Mouse (Mus musculus) c-Kit-positive CD71-positive TER-119-negative erythroid progenitor cells, embryonic 14.5 days (primary cell): Measurements from ENCODE around the gene Crip2.

Experiments
- DNase-seq: peaks from one replicate; pipeline ENCODE4 v3.0.0-alpha.2; 2013; ENCODE audit warnings: low read depth

The Crip2 gene

DNA sequence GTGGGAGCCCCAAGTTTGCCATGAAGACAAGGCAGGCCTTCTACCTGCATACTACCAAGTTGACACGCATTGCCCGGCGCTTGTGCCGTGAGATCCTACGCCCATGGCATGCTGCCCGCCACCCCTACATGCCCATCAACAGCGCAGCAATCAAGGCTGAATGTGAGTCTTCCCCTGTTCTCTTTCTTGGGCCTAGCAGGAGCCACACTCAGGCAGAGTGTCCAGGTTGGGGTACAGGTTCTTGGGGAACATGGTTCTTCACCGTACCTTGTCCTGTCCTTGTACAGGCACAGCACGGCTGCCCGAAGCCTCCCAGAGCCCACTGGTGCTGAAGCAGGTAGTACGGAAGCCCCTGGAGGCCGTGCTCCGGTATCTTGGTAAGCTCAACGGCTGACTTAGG, 8.4 kb upstream of the Crip2 start:
- no peak for DNase-seq

DNA sequence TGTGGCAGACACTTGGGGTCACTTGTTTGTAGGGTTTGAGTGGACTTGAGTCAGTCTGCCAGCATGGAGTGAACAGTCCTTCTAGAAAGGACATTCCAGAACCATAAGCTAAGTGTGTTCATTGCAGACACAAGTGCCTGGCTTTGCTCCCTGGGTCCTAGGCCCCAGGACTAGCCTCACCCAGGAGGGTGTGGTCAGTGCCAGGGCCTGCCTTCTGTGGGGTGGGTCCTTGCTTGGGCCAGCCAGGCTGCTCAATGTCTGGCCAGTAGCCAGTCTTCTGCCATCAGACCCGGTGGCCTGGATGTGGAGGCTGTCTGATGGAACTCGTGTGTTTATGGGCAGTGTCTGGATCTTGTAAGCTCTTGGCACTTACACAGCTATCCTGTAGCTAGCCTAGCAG, 7.5 kb upstream of the Crip2 start:
- no peak for DNase-seq

DNA sequence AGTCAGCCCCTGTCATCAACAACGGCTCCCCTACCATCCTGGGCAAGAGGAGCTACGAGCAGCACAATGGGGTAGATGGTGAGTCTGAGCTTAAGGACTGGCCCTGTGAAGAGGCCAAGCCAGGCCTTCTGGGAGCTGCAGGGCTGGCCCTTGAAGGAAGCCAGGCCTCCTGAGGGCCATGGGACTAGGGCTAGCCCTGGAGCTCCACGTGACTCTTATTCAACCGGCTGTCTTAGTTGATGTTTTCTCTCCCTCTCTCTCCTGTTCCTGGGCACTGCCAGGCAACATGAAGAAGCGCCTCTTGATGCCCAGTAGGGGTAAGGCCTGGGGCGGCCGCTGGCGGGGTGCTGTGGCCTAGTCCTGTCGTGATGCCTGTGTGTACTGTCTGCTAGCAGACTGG, 6.8 kb upstream of the Crip2 start:
- no peak for DNase-seq

DNA sequence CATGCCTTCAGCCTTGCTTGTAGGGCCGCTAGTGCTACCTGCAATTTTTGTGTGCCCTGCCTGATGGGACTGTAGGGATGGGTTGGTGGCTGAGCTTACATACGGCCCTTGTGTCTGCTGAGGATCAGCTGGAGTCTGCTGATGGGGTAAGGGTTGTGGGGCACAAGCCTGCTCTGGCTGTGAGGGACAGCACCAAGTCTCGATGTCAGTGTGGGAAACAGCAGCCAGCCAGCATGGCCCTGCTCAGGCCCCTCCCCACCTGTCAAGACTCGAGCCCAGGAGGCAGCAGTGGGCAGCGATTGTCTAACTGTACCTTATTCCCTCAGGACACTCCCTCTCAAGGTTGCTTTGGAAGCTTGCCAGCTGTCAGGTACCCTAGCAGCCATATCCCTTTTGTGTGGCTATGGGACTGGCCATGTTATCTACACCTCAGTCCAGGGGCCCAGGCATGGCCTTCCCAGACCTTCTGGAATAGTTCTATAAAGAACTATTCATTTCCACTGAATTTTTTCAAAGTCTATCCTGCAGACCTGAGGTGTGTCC, 6.1 kb upstream of the Crip2 start:
- DNase-seq = no peak

DNA sequence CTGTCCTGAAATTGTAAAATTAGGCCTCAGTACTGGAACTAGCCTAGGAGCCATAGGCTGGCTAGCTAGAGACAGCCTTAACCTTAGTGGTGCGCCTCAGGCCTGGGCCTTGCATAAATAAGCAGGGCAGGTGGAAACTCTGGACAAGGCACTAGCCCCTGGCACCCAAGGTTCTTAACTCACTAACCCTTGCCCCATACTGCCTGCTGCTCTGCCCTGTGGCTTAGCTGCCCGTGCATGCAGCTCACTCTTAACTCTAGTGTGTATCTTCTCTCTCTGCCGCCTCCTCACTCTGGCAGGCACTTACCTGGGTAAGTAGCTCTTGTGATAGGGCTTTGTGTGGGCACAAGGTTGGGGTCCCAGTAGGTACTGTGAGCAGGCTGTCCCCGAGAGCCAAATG, 5.5 kb upstream of the Crip2 start:
- no peak for DNase-seq

DNA sequence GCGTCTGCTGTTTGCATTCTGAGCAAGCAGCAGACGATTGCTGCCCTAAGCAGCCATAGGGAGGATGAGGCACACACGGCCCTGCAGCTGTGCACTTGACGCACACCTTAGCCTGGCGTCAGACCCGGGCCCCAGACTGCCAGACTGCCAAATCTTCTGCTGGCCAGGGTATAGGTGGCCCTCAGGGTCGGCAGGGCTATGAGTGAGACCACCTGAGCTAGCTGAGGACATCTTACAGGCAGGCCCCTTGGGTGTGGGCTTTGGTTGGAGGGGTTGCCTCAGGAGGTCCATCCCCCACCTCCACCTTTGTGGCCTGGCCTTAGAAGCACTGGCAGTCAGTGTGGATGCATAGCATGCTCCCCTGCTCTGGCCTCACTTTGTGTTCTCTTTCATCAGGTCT, 4.6 kb upstream of the Crip2 start:
- no peak for DNase-seq

DNA sequence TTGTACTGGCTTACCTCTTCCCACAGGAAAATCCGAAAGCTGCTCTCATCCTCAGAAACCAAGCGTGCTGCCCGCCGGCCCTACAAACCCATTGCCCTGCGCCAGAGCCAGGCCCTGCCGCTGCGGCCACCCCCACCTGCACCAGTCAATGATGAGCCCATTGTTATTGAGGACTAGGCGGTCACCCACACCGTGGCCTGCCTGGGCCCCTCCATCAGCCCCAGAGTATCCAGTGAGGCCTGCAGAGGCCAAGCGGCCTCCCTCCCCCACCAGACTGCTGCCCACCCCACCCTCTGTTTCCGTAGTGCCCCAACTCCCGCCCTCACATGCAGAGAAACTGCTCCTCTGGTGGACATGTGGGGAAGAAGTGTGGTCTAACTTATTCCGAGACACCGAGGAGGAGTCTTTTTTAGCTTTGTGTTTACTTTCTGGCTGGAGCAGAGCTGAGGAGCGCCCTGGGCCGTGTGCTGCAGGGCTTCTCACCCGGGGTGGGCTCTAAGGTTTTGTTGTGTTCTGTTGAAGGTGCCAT, 3.5 kb upstream of the Crip2 start:
- no peak for DNase-seq

DNA sequence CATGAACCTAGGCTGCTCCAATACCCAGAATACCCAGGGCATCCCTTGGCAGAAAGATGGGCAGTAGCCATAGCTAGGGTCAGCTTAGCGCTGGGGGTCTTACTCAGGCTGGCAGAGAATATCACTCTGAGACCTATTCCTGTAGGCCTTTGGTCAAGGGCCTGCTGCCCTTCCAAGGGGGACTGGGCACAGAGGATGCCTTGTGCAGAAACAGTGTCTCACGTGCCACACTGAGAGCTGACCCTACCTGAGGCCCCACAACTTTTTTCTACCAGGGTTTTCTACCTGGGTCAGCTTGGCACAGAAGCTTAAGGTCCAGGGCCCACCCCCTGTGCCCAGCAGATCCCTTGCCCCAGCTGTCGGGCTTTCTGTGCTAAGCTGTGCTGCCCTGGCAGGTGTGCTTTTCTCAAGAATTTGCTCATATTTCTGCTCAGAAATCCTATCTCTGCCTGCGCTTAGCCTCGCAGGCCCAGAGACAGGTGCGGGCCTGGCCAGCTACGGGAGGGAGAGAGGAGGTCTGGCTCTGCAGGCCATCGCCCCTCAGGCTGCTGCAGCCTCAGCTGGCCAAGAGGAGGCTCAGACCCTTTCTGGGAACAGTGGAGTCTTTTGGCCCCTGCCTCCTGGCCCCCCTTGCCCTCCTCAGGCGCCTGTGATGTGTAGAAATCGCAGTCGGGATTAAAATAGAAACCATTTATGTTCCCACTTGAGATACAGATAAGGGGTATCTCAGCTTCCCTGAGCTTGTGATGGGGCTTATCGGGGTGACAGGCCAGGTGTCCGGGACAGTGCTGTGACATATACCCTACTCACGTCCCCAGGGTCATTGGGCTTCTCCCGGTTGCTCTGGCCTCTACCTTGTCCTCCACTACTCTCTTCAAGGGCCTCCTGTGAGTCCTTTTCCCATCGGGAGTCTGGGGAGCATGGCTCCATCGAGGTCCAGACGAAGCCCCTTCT, 2.5 kb upstream of the Crip2 start:
- no peak for DNase-seq

DNA sequence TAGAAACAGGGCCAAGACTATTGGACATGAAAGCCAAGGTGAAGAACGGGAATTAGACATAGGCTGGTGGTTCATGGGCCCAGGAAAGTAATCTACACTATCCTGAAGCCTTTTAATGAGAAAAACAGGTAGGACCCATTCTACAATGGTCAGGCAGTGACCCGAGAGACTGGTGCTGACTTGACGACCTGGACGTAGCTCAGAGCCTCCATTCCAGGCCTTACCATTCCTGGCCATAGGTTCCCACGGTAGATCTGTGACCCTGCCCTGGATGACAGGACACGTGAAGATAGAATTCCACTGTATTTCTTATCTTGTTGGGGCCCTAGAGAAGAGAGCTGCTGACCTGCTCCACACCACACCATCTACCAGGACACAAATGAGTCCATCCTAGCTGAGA, 1.7 kb upstream of the Crip2 start:
- no peak for DNase-seq

DNA sequence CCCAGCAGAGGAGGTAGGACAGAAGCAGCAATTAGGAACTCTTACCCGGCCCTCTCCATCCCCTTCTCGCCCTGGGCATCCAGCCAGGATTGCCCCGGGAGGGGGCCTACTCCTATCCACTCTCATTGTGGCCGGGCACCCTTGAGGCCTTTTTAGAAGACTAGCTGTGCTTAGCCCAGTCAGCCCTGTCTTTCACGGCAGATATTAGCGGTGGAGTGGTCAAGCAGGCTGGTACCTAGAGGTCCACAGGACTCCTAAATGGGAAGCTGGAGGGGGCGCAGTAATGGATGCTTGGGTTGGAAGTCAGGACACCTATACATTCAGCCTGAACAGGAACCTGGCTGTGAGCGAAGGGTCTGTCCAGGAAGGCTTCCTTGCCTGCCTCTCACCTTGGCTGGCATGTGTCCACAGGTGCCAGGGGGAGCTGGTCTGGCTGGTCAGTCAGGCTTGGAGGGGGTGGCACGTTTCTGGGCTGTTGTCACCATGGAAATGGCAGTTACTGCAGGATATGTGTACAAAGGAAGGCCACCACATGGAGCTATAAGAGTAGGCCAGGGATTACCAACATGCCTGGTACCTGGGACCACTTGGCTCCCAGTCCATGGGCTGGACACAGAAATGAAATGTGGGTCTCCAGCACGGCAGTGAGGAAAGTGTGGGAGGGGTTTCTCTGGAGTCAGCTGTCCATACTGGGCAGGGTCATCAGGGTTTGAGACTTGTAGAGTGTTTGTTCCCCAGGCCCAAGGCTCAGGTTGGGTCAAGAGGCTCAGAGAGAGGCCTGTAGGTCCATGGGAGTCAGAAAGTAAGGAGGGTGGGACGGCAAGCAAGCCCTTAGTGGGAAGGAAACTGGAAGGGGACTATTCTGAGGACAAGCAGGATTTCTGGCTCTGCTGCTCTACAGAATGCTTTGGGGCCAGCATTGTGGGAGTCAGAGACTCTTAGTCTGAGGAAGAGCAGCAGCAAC, 853 bp upstream of the Crip2 start:
- DNase-seq = no peak

DNA sequence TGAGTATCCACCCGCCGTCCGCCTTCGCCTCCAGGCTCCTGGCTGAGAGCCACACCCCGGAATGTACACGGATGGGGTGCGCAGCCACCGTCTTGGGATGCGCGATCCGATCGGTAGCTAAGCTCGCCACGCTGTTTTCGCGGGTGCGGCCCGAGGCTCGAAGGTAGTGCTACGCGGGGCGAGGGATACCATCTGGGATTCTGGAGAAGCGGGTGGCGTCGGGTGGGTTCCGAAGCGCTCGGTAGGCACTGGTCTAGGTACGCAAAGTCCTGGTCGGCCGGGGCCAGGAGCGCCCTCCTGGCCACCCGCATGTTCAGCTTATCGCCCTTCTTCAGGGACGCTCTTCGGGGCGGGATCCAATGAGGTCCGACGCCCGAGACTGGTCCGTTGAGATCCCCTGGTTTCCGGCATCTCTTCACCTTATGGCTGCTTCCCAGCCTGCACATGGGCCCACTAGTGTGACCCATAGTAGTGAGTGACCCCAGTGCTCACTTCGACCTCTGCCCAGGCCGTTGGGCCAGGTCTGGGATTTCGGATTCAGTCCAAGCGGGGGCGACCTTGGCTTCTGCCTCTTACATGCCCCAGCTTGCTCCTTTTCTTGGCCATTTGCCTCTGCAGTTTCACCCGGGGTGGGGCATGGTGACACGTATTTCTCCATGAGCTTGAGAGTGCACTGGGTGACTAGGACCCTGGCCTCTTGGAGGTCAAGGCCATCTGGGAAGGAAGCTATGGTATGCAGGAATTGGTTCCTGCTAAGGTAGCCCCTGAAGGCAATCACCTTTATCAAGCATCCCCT, 778 bp downstream of the Crip2 start:
- DNase-seq = no peak

DNA sequence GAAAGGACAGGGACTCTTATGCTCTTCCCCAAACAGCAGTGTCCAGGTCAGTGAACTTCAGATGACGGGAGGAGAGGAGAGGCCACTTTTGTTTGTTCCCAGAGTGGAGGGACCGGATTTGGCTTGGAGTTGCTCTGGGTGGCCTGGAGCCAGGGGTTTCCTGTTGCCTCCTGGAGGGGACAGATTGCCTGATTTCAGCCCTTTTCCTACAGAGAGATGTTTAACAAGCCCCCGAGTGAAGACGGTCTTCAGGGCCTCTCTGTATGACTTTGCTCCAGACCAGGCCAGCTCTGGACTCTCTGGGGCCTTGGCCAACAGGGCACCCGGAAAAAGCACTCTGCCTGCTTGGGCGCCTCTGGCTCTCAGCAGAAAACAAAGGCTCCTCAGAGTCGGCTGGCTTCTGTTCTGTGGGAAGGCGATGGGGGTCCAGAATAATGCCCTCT, 1.5 kb downstream of the Crip2 start:
- DNase-seq = no peak

DNA sequence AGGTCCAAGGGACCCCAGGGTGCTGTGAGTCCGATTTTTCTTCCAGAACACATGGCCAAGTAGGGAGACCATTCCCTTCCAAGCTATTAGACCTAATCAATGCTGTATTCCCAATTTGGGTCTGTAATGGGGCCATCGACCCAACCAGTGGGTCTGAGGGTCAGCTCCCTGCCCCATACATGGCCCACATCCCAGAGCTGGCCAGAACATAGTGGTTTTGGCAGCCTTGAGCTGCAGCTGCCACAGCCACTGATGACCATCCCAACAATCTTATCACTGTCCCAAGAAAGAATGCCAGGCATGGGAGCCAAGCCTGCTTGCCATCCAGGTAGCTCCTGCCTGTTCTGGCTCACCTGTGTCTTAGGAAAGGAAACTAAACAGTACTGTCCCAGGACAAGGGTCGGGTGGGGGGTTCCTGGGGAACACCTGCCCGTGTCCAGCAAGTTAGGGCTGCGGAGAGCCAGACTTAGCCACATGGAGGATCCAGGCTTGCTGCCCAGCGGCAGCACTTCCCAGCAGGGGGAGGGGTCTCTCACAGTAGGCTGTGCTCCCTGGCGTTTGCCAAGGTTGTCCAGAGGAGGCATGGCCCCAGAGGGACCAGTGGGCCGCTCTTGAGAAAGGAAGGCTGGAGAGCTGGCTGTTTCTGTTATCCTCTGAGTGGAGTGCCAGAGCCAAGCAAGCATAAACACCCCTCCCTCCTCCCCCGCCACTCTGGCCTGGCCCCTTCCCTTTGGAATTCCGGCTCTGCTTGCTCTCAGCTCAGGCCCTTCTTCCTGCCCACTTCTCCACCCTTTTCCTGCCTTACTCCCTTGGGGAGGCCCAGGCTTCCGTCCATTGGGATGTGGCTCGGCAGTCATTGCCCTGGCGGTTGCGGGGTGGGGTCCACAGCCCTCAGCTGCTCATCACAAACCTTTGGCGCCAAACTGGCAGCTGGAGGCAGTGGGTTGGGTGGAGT, 2.3 kb downstream of the Crip2 start:
- no peak for DNase-seq

DNA sequence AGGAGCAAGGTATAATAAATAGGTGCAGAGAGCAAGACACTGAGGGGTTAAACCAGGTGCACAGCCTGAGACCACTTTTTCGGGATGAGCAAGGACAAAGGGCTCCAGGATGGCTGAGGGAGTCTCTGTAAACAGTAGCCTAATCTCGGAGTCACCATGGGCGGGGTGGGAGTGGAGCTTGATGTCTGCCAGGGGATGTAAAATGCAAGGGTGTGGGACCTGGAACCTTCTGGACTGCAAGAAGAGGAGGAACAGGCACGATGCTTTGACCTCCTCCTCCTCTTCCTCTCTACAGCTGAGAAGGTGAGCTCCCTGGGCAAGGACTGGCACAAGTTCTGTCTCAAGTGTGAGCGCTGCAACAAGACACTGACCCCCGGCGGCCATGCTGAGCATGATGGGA, 3.1 kb downstream of the Crip2 start:
- no peak for DNase-seq

DNA sequence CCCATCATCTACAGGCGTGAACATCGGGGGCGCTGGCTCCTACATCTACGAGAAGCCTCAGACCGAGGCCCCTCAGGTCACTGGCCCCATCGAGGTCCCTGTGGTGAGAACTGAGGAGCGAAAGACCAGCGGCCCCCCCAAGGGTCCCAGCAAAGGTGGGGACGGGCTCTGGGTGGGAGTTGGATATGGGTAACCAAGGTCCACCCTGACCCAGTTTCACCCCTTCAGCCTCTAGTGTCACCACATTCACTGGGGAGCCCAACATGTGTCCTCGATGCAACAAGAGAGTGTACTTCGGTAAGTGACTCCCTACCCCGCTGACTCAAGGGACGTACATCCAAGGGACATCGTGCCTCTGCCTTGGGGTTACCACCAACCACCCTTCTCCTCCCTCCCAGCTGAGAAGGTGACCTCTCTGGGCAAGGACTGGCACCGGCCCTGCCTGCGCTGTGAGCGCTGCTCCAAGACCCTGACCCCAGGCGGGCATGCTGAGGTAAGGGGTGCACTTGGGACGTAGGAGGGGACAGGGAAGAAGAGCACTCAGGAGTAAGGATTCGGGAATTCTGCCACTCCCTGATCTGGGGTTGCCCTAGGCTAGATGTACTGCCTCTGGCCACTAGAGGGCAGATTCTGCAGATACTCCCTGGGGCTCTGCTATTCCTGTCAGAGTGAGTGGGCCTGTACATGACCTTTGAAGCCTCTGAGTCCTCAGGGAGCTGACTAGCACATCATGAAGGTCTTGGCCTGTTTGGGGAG, 4.1 kb downstream of the Crip2 start:
- no peak for DNase-seq

DNA sequence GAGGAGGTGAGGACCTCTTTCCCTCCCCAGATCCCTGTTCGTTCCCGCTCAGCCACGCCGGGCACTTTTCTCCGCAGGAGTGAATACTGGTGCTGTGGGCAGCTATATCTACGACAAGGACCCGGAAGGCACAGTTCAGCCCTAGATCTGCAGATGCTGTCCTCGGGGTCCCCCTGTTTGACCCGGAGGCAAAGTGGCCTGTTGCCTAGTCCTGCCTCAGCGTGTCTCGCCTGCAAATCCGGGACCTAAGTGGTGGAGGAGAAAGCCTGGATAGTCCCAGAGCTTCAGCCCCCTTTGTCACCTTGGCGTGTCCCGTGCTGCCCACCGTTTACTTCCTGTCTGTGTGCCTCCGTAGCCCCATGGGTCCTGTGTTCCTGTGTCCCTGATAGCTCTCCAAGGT, 4.8 kb downstream of the Crip2 start:
- no peak for DNase-seq

DNA sequence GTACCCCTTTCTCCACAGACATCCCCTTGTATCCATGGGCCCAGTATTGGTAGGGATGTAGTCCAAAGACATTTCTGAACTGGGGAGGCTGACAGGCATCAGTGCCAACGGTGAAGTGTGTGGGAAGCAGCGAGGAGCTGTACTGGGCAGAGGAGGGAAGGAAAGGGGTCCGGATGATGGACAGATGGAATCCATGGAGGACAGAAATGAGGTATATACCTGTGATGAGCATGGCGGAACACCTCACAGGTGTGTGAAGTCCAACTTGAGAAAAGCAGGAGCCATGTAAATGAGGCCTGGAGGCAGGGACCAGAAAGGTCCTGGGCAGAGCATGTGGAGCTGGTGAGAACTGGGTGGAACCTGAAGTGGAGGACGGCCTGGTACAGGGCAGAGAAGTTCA, 5.6 kb downstream of the Crip2 start:
- DNase-seq = no peak

DNA sequence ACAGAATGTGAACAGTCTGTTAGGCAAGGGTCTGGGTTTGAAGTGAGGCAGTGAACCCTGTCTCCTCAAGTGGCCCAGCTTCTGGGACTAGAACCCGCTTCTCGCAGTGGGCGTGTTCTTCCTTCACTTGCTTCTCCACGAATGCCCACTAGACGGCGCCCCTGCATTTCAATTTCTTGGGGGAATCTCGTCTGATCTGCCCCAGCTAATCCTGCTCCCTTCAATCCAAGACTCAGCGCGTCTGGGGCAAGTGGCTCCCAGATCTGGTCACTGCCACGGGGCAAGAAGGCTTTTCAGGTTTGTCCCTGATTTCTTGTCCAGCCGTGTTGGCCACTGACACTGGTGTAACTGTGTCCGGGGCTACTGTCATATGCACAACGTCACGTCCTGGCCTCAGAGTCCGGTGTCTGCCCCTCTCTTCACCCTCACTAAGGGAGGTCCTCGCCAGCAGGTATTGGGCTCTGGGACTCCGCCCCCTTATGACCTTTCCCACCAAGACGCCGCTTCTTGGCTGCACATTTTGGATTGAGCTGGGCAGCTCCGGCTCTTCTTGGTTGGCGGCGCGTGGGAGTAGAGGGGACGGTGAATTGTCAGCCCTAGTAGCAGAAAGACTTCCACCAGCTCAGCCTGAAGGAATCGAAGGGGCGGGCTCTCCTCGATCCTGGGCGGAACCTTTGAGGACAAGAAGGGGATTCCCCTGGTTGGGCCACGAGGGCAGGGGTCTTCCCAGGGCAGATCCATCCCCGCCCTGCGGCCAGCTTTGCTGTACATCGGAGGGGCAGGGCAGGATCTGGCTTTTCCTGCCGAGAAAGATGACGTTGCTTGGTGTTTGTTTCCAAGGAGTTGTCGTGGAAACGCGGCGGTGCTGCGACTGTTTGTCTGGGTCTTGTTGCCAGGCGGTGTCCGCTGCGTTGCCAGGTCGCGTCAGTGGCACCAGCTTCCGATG, 6.3 kb downstream of the Crip2 start, which contains the start of gene Crip1:
TSS of gene Crip1 (plus strand) at position 205 of the 946 bp plus-strand sequence.
- DNase-seq = peak; percentile 71
